Mouse (Mus musculus) forebrain, embryonic 16.5 days (tissue): ENCODE results near the gene Srp68. TPM values are rescaled to one million over a fixed set of nuclear protein-coding genes. Genes with fewer than 3 reads are reported as not detected.

Source experiments
- ATAC-seq: fragments of 200-750 bp; cut with Nextera tagmentation; 2 replicates; pipeline ENCODE4 v1.8.0; 2017; ENCODE audit warnings: mild to moderate bottlenecking, moderate library complexity
- H3K27ac ChIP-seq: fragments of 300-500 bp; sonication (generic); 2 replicates; pipeline ENCODE4 v1.5.1; 2014; ENCODE audit warnings: low read length, control low read depth
- H3K27me3 ChIP-seq: fragments of 300-500 bp; sonication (generic); replicated peaks from 2 replicates; pipeline ENCODE4 v1.6.1; 2014; ENCODE audit warnings: low read length; ENCODE audit not compliant: control insufficient read depth, insufficient read depth
- H3K36me3 ChIP-seq: fragments of 300-500 bp; sonication (generic); 2 replicates; pipeline ENCODE4 v1.6.1; 2014; ENCODE audit not compliant: control insufficient read depth, insufficient read depth
- H3K4me1 ChIP-seq: fragments of 300-500 bp; sonication (generic); replicated peaks from 2 replicates; pipeline ENCODE4 v1.6.1; 2014; ENCODE audit warnings: low read length; ENCODE audit not compliant: control insufficient read depth, insufficient read depth
- H3K4me2 ChIP-seq: fragments of 300-500 bp; sonication (generic); 2 replicates; pipeline ENCODE4 v1.6.1; 2014; ENCODE audit warnings: mild to moderate bottlenecking, low read length, control low read depth
- H3K4me3 ChIP-seq: fragments of 300-500 bp; sonication (generic); replicated peaks from 2 replicates; pipeline ENCODE4 v1.5.1; 2014; ENCODE audit warnings: mild to moderate bottlenecking, low read length, control low read depth
- H3K9ac ChIP-seq: fragments of 300-500 bp; sonication (generic); replicated peaks from 2 replicates; pipeline ENCODE4 v1.6.1; 2014; ENCODE audit warnings: low read depth, low read length, control low read depth
- H3K9me3 ChIP-seq: fragments of 300-500 bp; sonication (generic); 2 replicates; pipeline ENCODE4 v1.6.1; 2016; ENCODE audit warnings: low read length; ENCODE audit not compliant: control insufficient read depth
- WGBS: fragments of 180-500 bp; shearing (Covaris S2); extraction: QIAGEN DNeasy Blood & Tissue Kit; methylation state at CpG from one replicate; pipeline ENCODE4 v1.1.7; 2014; 5-methylcytosine and 5-hydroxymethylcytosine counted together
- polyA plus RNA-seq: library from polyadenylated mRNA; unstranded; fragments of >200 nt; fragmentation: Nextera tagmentation; extraction: Ambion mirVana; gene quantifications from 2 replicates; pipeline ENCODE4 v1.2.1, GENCODE M21; 2015

Gene Srp68
- polyA plus RNA-seq, 1 experiment from 2014 or later: 64.1 TPM

DNA sequence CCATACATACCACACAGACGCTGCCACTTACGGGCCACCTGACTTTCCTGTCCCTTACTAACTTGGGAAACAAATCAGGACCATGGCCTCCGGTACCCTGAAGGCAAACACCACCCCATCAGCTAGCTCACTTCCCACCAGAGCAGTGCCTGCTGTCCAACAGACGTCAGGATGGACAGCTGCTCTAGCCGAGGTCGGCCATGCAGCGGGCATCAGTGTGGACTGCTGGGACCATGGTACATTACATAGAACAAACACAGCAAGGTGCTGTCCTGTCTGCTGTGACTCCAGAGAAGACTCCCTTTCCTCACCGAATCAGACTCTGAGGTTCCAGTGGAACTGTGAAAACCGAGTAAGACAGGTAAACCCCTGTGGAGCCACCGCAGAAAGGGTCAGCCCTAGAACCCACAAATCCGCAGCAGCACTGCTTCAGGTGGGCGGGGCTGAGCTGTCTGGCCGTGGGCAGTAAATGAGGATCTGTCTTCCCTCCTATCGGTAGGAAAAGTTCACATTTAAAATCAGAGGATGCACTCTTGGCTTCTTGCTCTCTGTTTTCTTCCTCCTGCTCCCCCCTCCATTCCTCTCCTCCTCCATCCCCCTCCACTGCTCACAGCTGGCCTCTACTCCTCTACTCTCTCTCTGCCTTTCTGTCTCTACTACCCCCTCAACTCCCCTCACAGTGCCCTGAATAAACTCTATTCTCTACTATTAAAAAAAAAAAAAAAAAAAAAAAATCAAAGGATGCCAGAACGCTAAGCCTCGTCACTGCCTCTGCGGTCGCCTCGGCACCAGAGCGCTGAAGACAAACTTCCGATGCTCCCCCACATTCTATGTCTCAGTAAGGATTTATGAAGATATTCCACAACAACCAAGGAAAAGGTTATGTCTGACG is 18.7 kb downstream of the Srp68 start:
- 85% methylated on average over 22 of the region's 22 CpGs for WGBS
- H3K9me3 ChIP-seq: no peaks in the 10 kb centered on the region
- no peak for ATAC-seq

DNA sequence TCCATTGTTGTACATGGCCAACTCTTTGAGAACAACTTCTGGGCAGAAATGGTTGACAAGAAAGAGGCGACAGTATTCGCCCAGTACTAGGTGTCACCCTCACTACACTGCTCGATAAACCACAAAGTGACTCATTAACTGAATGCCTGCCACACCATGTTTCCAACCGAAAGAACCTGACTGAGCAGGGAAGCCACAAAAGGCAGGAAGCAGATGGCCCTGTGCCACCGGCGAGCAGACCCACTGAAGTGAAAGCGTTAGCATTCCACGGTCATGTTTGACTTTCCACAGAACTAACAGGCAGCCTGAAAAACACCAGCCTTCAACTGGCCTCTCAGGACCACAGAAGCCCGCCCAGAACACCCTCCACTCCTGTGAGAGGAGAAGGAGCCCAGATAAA is 19.4 kb downstream of the Srp68 start:
- H3K4me2 ChIP-seq: no peak overlapping the region
- ATAC-seq: no peak
- no peak overlapping the region for H3K4me3 ChIP-seq
- WGBS: 88% methylated on average over 9 of the region's 9 CpGs
- no peaks in the 10 kb centered on the region for H3K4me1 ChIP-seq
- no peaks in the 10 kb centered on the region for H3K27me3 ChIP-seq
- H3K9me3 ChIP-seq: no peaks in the 10 kb centered on the region
- no peak overlapping the region for H3K9ac ChIP-seq
- no peak overlapping the region for H3K27ac ChIP-seq
- H3K36me3 ChIP-seq: peaks cover 39% of the 10 kb centered on the region

More for the DNA sequence above, 18.7 kb downstream of the Srp68 start:
- H3K4me1 ChIP-seq: no peaks in the 10 kb centered on the region
- peaks cover 37% of the 10 kb centered on the region for H3K36me3 ChIP-seq
- no peak overlapping the region for H3K9ac ChIP-seq
- no peak overlapping the region for H3K4me3 ChIP-seq
- no peak overlapping the region for H3K4me2 ChIP-seq
- no peaks in the 10 kb centered on the region for H3K27me3 ChIP-seq
- H3K27ac ChIP-seq: no peak overlapping the region

GRCm38 (mm10) chr11:116253076-116253600 is 20.9 kb downstream of the Srp68 start:
- ATAC-seq: no peak
- no peaks in the 10 kb centered on the region for H3K27me3 ChIP-seq
- H3K36me3 ChIP-seq: peaks cover 41% of the 10 kb centered on the region
- no peak overlapping the region for H3K9ac ChIP-seq
- no peak overlapping the region for H3K4me2 ChIP-seq
- H3K4me3 ChIP-seq: no peak overlapping the region
- H3K27ac ChIP-seq: no peak overlapping the region
- WGBS: 89% methylated on average over 3 of the region's 3 CpGs
- H3K9me3 ChIP-seq: no peaks in the 10 kb centered on the region
- no peaks in the 10 kb centered on the region for H3K4me1 ChIP-seq

- H3K27me3 ChIP-seq: no peaks in the 10 kb centered on the region
- no peak overlapping the region for H3K9ac ChIP-seq
- no peak overlapping the region for H3K4me3 ChIP-seq
- no peaks in the 10 kb centered on the region for H3K4me1 ChIP-seq
- 89% methylated on average over 8 of the region's 8 CpGs for WGBS
- no peak overlapping the region for H3K4me2 ChIP-seq
- H3K36me3 ChIP-seq: peaks cover 48% of the 10 kb centered on the region
- H3K9me3 ChIP-seq: no peaks in the 10 kb centered on the region
- ATAC-seq: no peak
- H3K27ac ChIP-seq: no peak overlapping the region
Observed at GRCm38 (mm10) chr11:116250898-116251297, 23.1 kb downstream of the Srp68 start.

- Histone ChIP-seq H3K27ac (no peak overlapping the region), H3K9ac (no peak overlapping the region), H3K4me3 (no peak overlapping the region), H3K36me3 (peaks cover 52% of the 10 kb centered on the region), H3K9me3 (no peaks in the 10 kb centered on the region), H3K4me1 (no peaks in the 10 kb centered on the region), H3K4me2 (no peak overlapping the region), H3K27me3 (no peaks in the 10 kb centered on the region)
- WGBS: 86% methylated on average over 14 of the region's 14 CpGs
- ATAC-seq: no peak
Observed at GRCm38 (mm10) chr11:116247502-116248222, 26.4 kb downstream of the Srp68 start.

GRCm38 (mm10) chr11:116245616-116246015 is 28.4 kb downstream of the Srp68 start:
- no peaks in the 10 kb centered on the region for H3K9me3 ChIP-seq
- no peak overlapping the region for H3K4me2 ChIP-seq
- peaks cover 43% of the 10 kb centered on the region for H3K36me3 ChIP-seq
- H3K9ac ChIP-seq: no peak overlapping the region
- no peak overlapping the region for H3K27ac ChIP-seq
- H3K4me1 ChIP-seq: no peaks in the 10 kb centered on the region
- 74% methylated on average over 6 of the region's 6 CpGs for WGBS
- no peak for ATAC-seq
- no peak overlapping the region for H3K4me3 ChIP-seq
- H3K27me3 ChIP-seq: no peaks in the 10 kb centered on the region

GRCm38 (mm10) chr11:116244580-116244979 is 29.4 kb downstream of the Srp68 start:
- Histone ChIP-seq H3K9ac (no peak overlapping the region), H3K27ac (no peak overlapping the region), H3K9me3 (no peaks in the 10 kb centered on the region), H3K36me3 (peaks cover 33% of the 10 kb centered on the region), H3K27me3 (no peaks in the 10 kb centered on the region), H3K4me1 (no peaks in the 10 kb centered on the region), H3K4me2 (no peak overlapping the region), H3K4me3 (no peak overlapping the region)
- no peak for ATAC-seq
- WGBS: 88% methylated on average over 8 of the region's 8 CpGs

- H3K27ac ChIP-seq: no peak overlapping the region
- no peaks in the 10 kb centered on the region for H3K4me1 ChIP-seq
- no peak for ATAC-seq
- peaks cover 18% of the 10 kb centered on the region for H3K36me3 ChIP-seq
- H3K4me2 ChIP-seq: no peak overlapping the region
- WGBS: 75% methylated on average over 12 of the region's 12 CpGs
- no peak overlapping the region for H3K4me3 ChIP-seq
- no peak overlapping the region for H3K9ac ChIP-seq
- H3K9me3 ChIP-seq: no peaks in the 10 kb centered on the region
- peaks cover 11% of the 10 kb centered on the region for H3K27me3 ChIP-seq
Observed at GRCm38 (mm10) chr11:116241744-116242235, 32.2 kb downstream of the Srp68 start.

GRCm38 (mm10) chr11:116239797-116240196 is 34.2 kb downstream of the Srp68 start:
- Histone ChIP-seq H3K36me3 (peaks cover 3% of the 10 kb centered on the region; the same call in 1 of the 2 replicates), H3K27ac (no peak overlapping the region), H3K4me1 (no peaks in the 10 kb centered on the region), H3K4me2 (no peak overlapping the region), H3K27me3 (peaks cover 11% of the 10 kb centered on the region), H3K9ac (no peak overlapping the region), H3K9me3 (no peaks in the 10 kb centered on the region), H3K4me3 (no peak overlapping the region)
- WGBS: 13% methylated on average over 7 of the region's 7 CpGs
- no peak for ATAC-seq
